Mouse (Mus musculus) intestine, embryonic 14.5 days (tissue): ENCODE results near the gene Gna11. TPM values are rescaled to one million over a fixed set of nuclear protein-coding genes. Genes with fewer than 3 reads are reported as not detected.

ENCODE experiments used
- ATAC-seq: fragments of 200-750 bp; cut with Nextera tagmentation; replicated peaks from 2 replicates; pipeline ENCODE4 v1.8.0; 2017; ENCODE audit warnings: low read depth, moderate number of reproducible peaks, moderate TSS enrichment, moderate library complexity; ENCODE audit not compliant: low FRiP score, low TSS enrichment
- DNase-seq: peaks from one replicate; pipeline ENCODE4 v3.0.0-alpha.2; 2018; ENCODE audit warnings: low spot score
- H3K27ac ChIP-seq: fragments of 300-500 bp; sonication (generic); 2 replicates; pipeline ENCODE4 v1.5.1; 2014; ENCODE audit warnings: low read depth, mild to moderate bottlenecking, control low read depth
- H3K27me3 ChIP-seq: fragments of 300-500 bp; sonication (generic); replicated peaks from 2 replicates; pipeline ENCODE4 v1.6.1; 2014; ENCODE audit warnings: low read length, control low read depth; ENCODE audit not compliant: control insufficient read depth, insufficient read depth
- H3K36me3 ChIP-seq: fragments of 300-500 bp; sonication (generic); 2 replicates; pipeline ENCODE4 v1.6.1; 2014; ENCODE audit warnings: low read length, control low read depth; ENCODE audit not compliant: control insufficient read depth, insufficient read depth
- H3K4me1 ChIP-seq: fragments of 300-500 bp; sonication (generic); replicated peaks from 2 replicates; pipeline ENCODE4 v1.6.1; 2014; ENCODE audit warnings: low read length, control low read depth, mixed read lengths; ENCODE audit not compliant: control insufficient read depth, insufficient read depth
- H3K4me2 ChIP-seq: fragments of 300-500 bp; sonication (generic); 2 replicates; pipeline ENCODE4 v1.6.1; 2014; ENCODE audit warnings: low read length
- H3K4me3 ChIP-seq: fragments of 300-500 bp; sonication (generic); 2 replicates; pipeline ENCODE4 v1.5.1; 2014; ENCODE audit warnings: low read depth, low read length, control low read depth, mixed read lengths
- H3K9ac ChIP-seq: fragments of 300-500 bp; sonication (generic); 2 replicates; pipeline ENCODE4 v1.6.1; 2014; ENCODE audit warnings: mild to moderate bottlenecking, low read length
- H3K9me3 ChIP-seq: fragments of 300-500 bp; sonication (generic); 2 replicates; pipeline ENCODE4 v1.6.1; 2016; ENCODE audit warnings: low read length, control low read depth; ENCODE audit not compliant: control insufficient read depth
- WGBS: fragments of 180-500 bp; shearing (Covaris S2); extraction: QIAGEN DNeasy Blood & Tissue Kit; methylation state at CpG from one replicate; pipeline ENCODE4 v1.1.7; 2014; 5-methylcytosine and 5-hydroxymethylcytosine counted together
- microRNA-seq: library from miRNA; unstranded; fragments of <30 nt; microRNA quantifications from one replicate; pipeline ENCODE4, GENCODE M21; 2016
- polyA plus RNA-seq: library from polyadenylated mRNA; unstranded; fragments of >200 nt; fragmentation: Nextera tagmentation; extraction: Ambion mirVana; gene quantifications from 2 replicates; pipeline ENCODE4 v1.2.1, GENCODE M21; 2014

Gene Gna11
- polyA plus RNA-seq, 1 experiment from 2014 or later, result 171 TPM

- Histone ChIP-seq H3K4me1 (no peaks in the 10 kb centered on the region), H3K27me3 (peaks cover 24% of the 10 kb centered on the region), H3K9ac (no peak overlapping the region), H3K4me3 (no peak overlapping the region), H3K9me3 (no peaks in the 10 kb centered on the region), H3K27ac (no peak overlapping the region), H3K4me2 (no peak overlapping the region), H3K36me3 (peaks cover 36% of the 10 kb centered on the region)
- 64% methylated on average over 6 of the region's 6 CpGs for WGBS
- ATAC-seq (no peak), DNase-seq (no peak)
These were observed 60.4 kb downstream of the Gna11 start for GRCm38 (mm10) chr10:81484441-81485059.

- Histone ChIP-seq H3K9ac (no peak overlapping the region), H3K4me2 (no peak overlapping the region), H3K36me3 (peaks cover 31% of the 10 kb centered on the region), H3K27me3 (peaks cover 24% of the 10 kb centered on the region), H3K4me3 (no peak overlapping the region), H3K9me3 (no peaks in the 10 kb centered on the region), H3K27ac (no peak overlapping the region), H3K4me1 (no peaks in the 10 kb centered on the region)
- 18% methylated on average over 9 of the region's 9 CpGs for WGBS
- ATAC-seq (no peak), DNase-seq (no peak)
These were observed 61.0 kb downstream of the Gna11 start for GRCm38 (mm10) chr10:81483983-81484382.

- H3K9ac ChIP-seq, result 0 out of 2 replicates have a peak within 1 kb of the TSS, but pooled peaks have one; percentile 16
- peak; percentile 81 for DNase-seq
- H3K27ac ChIP-seq, result no peak within 1 kb of the TSS
- H3K4me2 ChIP-seq, result peak within 1 kb of the TSS; percentile 70
- WGBS, result under 1% methylated on average over 36 of the region's 36 CpGs
- peak within 1 kb of the TSS; percentile 42 for H3K4me3 ChIP-seq
- ATAC-seq, result 0 out of 2 replicates have a peak, but pooled peaks have one; percentile 13
- no peaks in the 10 kb centered on the region for H3K9me3 ChIP-seq
- no peaks in the 10 kb centered on the region for H3K4me1 ChIP-seq
- peaks cover 16% of the 10 kb centered on the region for H3K36me3 ChIP-seq
- peaks cover 24% of the 10 kb centered on the region for H3K27me3 ChIP-seq
These were observed 62.5 kb downstream of the Gna11 start, which contains the start of gene Celf5 for GRCm38 (mm10) chr10:81482533-81482889. Celf5 (minus strand) TSS chr10:81482709.

GRCm38 (mm10) chr10:81481605-81482532 lies 63.1 kb downstream of the Gna11 start:
- 3% methylated on average over 35 of the region's 35 CpGs for WGBS
- DNase-seq (no peak), ATAC-seq (no peak)
- H3K36me3 ChIP-seq, result peaks cover 10% of the 10 kb centered on the region
- 0 out of 2 replicates have a peak overlapping the region, but pooled peaks have one; percentile 16 for H3K9ac ChIP-seq
- H3K4me3 ChIP-seq, result peak overlapping the region; percentile 42
- H3K27me3 ChIP-seq, result peaks cover 30% of the 10 kb centered on the region
- H3K4me2 ChIP-seq, result peak overlapping the region; percentile 70
- H3K27ac ChIP-seq, result no peak overlapping the region
- H3K4me1 ChIP-seq, result no peaks in the 10 kb centered on the region
- H3K9me3 ChIP-seq, result no peaks in the 10 kb centered on the region

Small RNAs within 50 kb of the gene (microRNA-seq; reads per million reads assigned to microRNA genes)
- not detected for gene Gm25595

Other genes starting within 250 kb of the Gna11 start
- gene Cactin, start 224.1 kb downstream of the Gna11 start, polyA plus RNA-seq, result 26.0 and 27.7 TPM in 2 replicates
- 22.3 and 23.6 TPM in 2 replicates for gene Tbxa2r, start 216.5 kb downstream of the Gna11 start, polyA plus RNA-seq
- gene Gipc3, start 201.9 kb downstream of the Gna11 start, polyA plus RNA-seq, result 0.07 and 0.11 TPM in 2 replicates
- gene Hmg20b, start 194.7 kb downstream of the Gna11 start, polyA plus RNA-seq, result 85.0 and 86.8 TPM in 2 replicates
- 4.8 and 6.9 TPM in 2 replicates for gene Mfsd12, start 187.7 kb downstream of the Gna11 start, polyA plus RNA-seq
- 0.58 and 0.59 TPM in 2 replicates for gene 4930404N11Rik, start 179.4 kb downstream of the Gna11 start, polyA plus RNA-seq
- gene Fzr1, start 166.7 kb downstream of the Gna11 start, polyA plus RNA-seq, result 93.3 and 93.9 TPM in 2 replicates
- 70.7 and 70.8 TPM in 2 replicates for gene Dohh, start 160.8 kb downstream of the Gna11 start, polyA plus RNA-seq
- gene Gm48551, start 160.7 kb downstream of the Gna11 start, polyA plus RNA-seq, result 2.4 and 4.2 TPM in 2 replicates
- gene Gm48552, start 156.2 kb downstream of the Gna11 start, polyA plus RNA-seq, result 0.37 and 0.44 TPM in 2 replicates
- 99.8 and 125 TPM in 2 replicates for gene Smim24, start 152.1 kb downstream of the Gna11 start, polyA plus RNA-seq
- 52.4 and 57.2 TPM in 2 replicates for gene Nfic, start 89.6 kb downstream of the Gna11 start, polyA plus RNA-seq
- 1.3 and 1.8 TPM in 2 replicates for gene Celf5, start 62.5 kb downstream of the Gna11 start, polyA plus RNA-seq
- gene Ncln, start 48.8 kb downstream of the Gna11 start, polyA plus RNA-seq, result 82.4 and 99.0 TPM in 2 replicates
- 0.53 and 0.65 TPM in 2 replicates for gene S1pr4, start 45.1 kb downstream of the Gna11 start, polyA plus RNA-seq
- gene Gna15, start 21.0 kb downstream of the Gna11 start, polyA plus RNA-seq, result 0.73 and 0.84 TPM in 2 replicates
- gene Aes, start 14.3 kb upstream of the Gna11 start, polyA plus RNA-seq, result 395 and 515 TPM in 2 replicates
- 15.8 and 17.8 TPM in 2 replicates for gene Tle2, start 29.4 kb upstream of the Gna11 start, polyA plus RNA-seq
- 15.0 and 21.3 TPM in 2 replicates for gene Tle6, start 55.9 kb upstream of the Gna11 start, polyA plus RNA-seq
- 0.61 and 1.5 TPM in 2 replicates for gene BC025920, start 61.1 kb upstream of the Gna11 start, polyA plus RNA-seq
- gene Sirt6, start 82.6 kb upstream of the Gna11 start, polyA plus RNA-seq, result 34.1 and 39.2 TPM in 2 replicates
- gene Ankrd24, start 83.3 kb upstream of the Gna11 start, polyA plus RNA-seq, result 4.7 and 6.4 TPM in 2 replicates
- 4.3 and 5.6 TPM in 2 replicates for gene Gm10778, start 103.9 kb upstream of the Gna11 start, polyA plus RNA-seq
- gene Zfp433, start 159.6 kb upstream of the Gna11 start, polyA plus RNA-seq, result 17.4 and 18.6 TPM in 2 replicates
- gene Gm3055, start 226.0 kb upstream of the Gna11 start, polyA plus RNA-seq, result 10.2 and 11.7 TPM in 2 replicates